Mouse (Mus musculus): Measurements from ENCODE around the gene Gm47969.

Gm47969 gene

GRCm38 (mm10) chr1:83075526-83076189 is 30.9 kb downstream of the Gm47969 start:
- in situ Hi-C loops (cut with MboI, MseI): no loop called here

- in situ Hi-C loops (cut with MboI, MseI): no loop called here
Observed at GRCm38 (mm10) chr1:83076190-83076917, 31.6 kb downstream of the Gm47969 start.

GRCm38 (mm10) chr1:83077016-83077415 is 32.3 kb downstream of the Gm47969 start:
- in situ Hi-C loops (cut with MboI, MseI): no loop called here

GRCm38 (mm10) chr1:83084790-83085189 is 40.1 kb downstream of the Gm47969 start:
- in situ Hi-C loops (cut with MboI, MseI): no loop called here

GRCm38 (mm10) chr1:83091268-83091667 is 46.5 kb downstream of the Gm47969 start:
- in situ Hi-C loops (cut with MboI, MseI): no loop called here
